Mouse (Mus musculus): ENCODE data around the gene Sugct.

- no peak for TF ChIP-seq POLR2A (IDR thresholded peaks at IDR 0.05; ENCODE audit: insufficient read length, low read depth)
- no peak for TF ChIP-seq POLR2AphosphoS2 (IDR thresholded peaks at IDR 0.05; ENCODE audit: insufficient read length, low read depth)
- no peak for TF ChIP-seq USF1 (IDR thresholded peaks at IDR 0.05; ENCODE audit: low read depth)
These were observed 91.6 kb downstream of the Sugct start for GRCm38 (mm10) chr13:17603756-17604155.
